Mouse (Mus musculus) bone marrow, adult 2 months (tissue): ENCODE results near the gene Tex14.

Experiments
- CTCF ChIP-seq: fragments of 200-500 bp; IDR thresholded peaks from 2 replicates; pipeline ENCODE4 v1.5.1; 2011; ENCODE audit warnings: low read length, control low read depth; ENCODE audit not compliant: control insufficient read depth, insufficient read depth
- POLR2A ChIP-seq: fragments of 200-500 bp; IDR thresholded peaks from 2 replicates; pipeline ENCODE4 v1.6.1; 2011; ENCODE audit warnings: low read depth, mild to moderate bottlenecking, control low read depth, low read length, borderline replicate concordance; ENCODE audit not compliant: control insufficient read depth

DNA sequence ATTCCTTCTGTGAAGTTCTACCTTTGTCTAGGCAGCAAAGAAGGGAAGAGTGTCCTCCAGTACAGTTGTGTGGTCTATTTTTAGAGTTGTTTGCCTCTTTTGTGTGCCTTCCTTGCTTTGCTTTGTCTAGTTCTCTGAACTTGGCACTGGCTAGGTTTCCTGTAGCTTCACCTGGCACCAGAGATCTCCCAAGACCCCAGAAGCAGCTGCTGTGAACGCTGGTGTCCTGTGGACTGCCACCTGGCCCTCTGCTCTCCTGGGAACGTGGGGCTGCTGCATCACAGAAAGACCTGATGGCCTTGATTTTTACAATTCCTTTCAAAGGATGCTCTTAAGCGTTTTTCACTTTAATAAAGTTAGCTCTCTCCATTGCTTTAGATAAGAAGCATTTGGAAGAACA, 138.0 kb downstream of the Tex14 start:
- TF ChIP-seq POLR2A (no peak), CTCF (no peak)
